Mouse (Mus musculus) embryonic fibroblast, embryonic 13.5 days (primary cell): ENCODE measurements around the gene Klf12.

Source experiments
- CTCF ChIP-seq: IDR thresholded peaks from 2 replicates; pipeline ENCODE4 v1.5.1; 2011; ENCODE audit warnings: mild to moderate bottlenecking, control low read depth, low read length, moderate library complexity, borderline replicate concordance; ENCODE audit not compliant: insufficient read depth
- POLR2A ChIP-seq: IDR thresholded peaks from 2 replicates; pipeline ENCODE4 v1.6.1; 2011; ENCODE audit warnings: low read depth, mild to moderate bottlenecking, control low read depth, low read length, moderate library complexity

- TF ChIP-seq POLR2A: no peak
- no peak for TF ChIP-seq CTCF
These were observed 407.5 kb downstream of the Klf12 start for GRCm38 (mm10) chr14:99876791-99877578.
